Mouse (Mus musculus): ENCODE results near the gene Zfp580.
"Not testable (repeated sequence)": the region's sequence is repeated elsewhere in the genome, so short reads cannot be mapped to it uniquely, and the experiment has no call there.

Zfp580 gene

DNA sequence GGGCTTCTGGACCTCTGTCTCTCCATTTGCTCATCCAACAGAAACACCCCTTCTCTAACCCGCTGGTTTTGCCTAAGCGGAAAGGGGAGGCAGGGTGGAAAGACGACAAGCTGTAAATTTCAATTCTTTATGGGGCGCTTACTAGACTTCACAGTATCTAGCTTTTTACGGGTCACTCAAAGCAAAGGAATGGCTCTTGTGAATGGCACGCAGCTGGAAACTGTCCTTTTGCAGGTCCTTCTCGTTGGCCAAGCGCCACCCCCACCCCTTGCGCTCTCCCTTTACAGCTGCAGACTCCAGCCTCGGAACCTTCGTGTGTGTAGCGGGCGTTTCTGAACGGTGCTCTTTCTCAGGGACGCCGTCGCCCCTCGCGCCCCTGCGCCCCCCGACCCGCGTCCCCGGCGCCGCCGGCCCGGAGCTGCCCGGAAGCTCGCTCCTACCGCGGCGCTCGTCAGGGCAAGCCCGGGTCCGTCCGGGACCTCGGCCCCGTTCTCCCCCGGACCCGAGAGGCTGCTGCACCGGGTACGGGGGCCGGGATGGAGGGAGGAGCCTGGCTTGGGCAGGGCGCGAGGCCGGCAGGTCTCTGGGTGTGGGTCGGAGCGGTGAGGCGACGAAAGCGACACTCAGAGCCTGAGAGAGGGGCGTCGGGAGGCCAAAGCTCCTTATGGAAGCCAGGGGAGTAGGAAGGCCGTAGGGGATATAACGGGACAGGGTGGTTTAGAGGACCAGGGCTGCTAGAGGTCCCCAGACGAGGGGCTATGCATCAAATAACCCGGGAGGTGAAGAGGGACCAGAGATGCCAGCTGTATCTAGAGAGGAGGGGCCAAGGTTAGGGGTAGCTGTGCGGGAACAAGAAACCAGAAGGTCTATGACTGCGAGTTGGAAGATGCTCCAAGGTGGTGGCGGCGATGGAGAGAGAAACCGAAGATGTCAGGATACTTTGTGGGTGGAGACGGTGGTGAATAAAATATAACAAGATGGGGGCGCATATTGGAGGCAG, at the start of gene Zfp580:
Zfp580 (plus strand) TSS at position 346 of the 1,000 bp plus-strand sequence.
- no peak for DNase-seq (ENCODE audit: low spot score)

DNA sequence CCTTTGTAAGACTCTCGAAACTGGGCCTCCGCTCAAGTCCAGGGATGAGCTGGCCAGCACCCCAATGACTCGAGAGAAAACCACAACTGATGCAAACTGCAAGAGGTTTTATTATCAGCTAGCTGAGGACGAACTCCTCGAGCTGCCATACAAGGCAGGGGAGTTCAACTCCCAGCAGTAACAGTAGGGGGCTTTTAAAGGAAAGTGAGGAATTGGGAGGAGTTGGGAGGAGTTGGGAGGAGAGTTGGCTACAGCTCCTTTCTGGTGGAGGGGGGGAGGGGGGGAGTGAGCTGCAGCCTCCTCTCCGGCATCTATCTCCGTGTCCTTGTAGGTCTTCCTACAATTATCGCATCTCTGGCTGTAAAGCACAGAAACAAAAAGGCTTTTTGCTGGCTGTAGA, 48.5 kb upstream of the Zfp580 start:
- not testable (repeated sequence) for DNase-seq (ENCODE audit: low spot score)

DNA sequence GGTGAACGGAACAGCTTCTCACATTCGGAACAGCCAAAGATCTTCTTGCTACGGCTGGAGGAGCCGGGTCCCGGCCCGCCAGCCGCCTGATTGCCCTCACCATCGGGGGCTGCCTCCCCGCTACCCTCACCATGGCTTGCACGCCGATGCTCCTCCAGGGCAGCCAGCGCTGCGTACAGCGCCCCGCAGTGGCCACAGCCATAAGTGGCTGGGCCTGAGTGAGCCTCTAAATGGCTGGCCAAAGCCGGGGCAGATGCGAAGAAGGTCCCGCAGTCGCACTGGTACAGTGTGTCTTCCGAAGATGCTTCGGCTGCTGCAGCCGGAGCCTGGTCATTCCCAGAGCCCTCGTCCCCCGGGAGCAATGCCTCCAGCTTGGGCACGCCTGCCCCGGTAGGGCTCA, 43.1 kb upstream of the Zfp580 start:
- no peak for DNase-seq (ENCODE audit: low spot score)

DNA sequence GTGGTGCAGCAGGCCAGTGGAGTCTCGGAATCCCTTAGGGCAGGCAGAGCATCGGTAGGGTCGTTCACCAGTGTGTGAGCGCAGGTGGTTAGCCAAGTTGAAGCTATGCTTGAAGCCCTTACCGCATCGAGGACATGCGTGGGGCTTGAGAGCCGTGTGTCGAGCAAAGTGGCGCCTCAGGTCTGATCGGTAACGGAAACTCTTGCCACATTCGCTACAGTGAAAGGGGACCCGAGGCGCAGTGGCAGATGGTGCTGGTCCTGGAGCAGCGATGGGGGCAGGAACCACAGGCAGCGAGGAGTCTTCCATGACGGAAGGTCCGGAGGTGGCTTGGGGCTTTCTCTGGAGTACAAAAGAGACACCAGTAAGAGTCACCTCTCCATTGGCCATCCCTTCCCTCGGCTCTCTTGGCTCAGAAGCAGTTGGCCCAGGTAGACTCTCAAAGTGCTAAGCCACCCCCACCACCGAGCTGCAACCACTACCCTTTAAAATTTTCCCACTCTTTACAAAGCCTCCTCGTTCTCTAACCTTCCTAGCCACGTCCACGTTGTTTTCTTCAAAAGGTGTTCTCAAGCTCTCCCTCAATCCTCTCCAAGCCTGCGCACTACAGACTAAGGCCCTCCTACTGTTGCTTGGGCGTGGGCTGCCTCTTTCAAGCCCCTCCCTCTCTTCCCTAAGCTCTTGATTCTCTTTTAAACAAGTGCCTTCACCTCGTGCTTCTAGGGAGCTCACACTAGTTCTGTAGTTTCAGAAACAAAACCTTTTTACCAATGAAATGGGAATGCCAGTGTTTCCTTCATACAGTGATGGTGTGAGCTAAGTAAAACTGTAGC, 38.4 kb upstream of the Zfp580 start:
- DNase-seq (ENCODE audit: low spot score), result no peak

DNA sequence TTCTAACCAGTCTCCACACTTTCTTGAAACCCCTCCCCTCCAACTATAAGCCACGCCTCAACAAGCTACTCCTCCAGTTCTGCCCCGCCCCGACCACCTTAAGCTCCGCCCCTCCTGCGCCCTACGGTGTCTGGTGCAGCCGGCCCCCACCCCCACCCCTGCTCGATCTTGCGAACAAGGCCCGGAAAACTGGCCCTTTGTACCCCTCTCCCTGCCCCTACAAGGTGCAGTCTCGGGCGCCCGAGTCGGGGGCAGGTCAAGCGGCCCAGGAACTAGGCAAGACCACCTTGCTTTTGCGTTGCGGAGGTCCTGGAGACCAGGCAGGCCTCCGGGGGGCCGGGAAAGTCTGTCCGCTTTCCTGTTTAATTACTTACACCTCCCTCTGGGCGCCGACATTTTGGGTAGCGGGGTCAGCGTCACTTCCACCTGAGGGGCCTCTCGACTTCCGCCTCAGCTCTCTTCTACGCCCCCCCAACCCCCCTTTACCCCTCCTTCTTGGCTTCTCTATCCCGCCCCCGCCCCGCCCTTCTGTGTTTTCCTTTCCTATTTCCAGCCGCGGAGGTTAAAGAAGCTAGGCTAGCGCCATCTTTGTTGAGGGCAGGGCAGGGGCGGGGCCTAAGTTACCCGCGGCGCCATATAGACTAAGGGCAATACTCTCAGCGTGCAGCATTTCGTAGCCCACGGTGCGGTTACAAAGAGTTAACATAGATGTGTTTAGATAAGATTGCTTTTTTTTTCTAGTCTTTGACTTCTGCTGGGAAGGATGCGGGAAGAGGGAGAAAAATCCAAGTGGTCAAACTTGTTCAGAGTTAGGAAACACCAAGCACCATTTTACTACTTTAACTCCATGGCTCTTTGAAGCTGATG, 36.9 kb upstream of the Zfp580 start, which contains the start of the genes Zfp524 and Fiz1:
Zfp524 (plus strand) TSS at position 165 of the 867 bp plus-strand sequence.
Fiz1 (minus strand) TSS at position 447 of the 867 bp plus-strand sequence.
- DNase-seq (ENCODE audit: low spot score), result peak; percentile 88

DNA sequence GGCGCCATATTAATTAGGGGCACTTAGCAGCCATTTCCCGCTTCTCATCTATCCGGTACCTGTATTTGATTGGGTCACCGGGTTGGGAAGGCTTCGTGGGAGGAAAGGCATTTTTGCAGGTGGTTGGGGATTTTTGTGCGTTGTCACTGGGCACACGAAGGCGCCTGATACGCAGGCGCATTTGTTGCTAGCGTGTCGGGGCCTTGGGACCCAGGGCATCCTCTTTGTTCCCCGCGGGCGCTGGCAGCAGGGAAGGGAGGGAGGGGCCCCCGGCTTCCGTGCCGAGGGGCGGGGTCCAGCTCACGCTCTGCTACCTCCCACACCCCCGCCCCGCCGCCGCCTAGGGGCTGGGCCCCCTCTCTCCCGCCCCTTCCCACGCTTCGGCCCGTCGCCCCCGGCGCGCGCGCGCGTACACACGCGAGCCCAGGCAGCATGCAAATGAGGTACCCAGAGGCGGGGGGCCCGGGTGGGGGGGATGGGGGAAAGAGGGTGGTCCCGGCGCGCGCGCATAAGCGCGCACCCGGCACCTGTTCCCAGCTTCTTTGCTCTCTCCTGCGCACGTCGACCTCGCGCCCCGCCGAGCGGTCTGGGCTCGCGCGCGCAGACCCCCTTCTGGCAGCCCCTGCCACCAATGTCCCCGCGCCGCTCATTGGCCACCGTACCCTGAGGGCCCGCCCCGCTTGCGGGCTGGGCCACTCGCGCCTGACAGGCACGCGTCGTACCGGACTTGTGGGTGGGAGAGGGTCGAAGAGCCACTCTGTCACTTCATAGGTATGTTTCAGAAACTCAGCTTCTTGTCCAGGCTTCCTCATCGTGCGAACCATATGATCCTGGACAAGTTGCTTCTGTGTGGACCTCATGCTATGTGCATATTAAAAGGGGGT, 36.0 kb upstream of the Zfp580 start, which contains the start of gene Gm44973:
Gm44973 (plus strand) TSS at position 379 of the 884 bp plus-strand sequence.
- peak; percentile 84 for DNase-seq (ENCODE audit: low spot score)

DNA sequence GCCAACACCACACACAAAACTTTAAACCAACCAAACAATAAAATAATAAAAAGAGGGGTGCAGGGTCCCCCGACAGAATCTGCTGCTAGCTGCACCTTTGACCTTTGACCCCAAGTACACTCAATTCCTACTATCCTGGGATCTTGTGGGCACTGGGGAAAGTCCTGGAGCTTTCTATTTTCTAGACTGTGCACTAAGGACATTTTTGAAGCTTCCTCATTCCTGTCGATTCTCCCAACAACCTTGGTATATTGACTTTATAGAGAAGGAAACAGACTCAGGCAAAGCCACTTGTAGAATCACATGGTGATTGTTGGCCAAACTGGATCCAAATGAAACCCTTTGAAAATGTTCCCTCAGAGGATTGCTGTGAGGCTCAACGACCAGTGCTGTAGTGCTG, 35.3 kb upstream of the Zfp580 start:
- no peak for DNase-seq (ENCODE audit: low spot score)

DNA sequence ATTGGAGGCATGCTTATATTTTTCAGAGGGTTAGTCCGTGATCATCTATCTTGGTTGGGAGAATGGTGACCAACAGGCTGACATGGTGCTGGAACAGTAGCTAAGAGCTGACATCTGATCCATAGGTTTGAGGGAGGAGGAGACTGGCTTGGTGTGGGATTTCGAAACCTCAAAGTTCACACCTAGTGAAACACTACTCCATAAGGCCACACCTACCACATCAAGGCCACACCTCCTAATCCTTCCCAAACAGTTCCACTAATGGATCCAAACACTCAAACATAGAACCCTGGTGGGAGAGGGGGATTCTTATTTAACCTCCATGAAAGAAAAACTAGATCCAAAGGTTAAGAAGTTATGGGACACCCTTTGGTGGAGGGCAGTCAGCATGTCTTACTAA, 34.4 kb upstream of the Zfp580 start:
- DNase-seq (ENCODE audit: low spot score), result no peak

DNA sequence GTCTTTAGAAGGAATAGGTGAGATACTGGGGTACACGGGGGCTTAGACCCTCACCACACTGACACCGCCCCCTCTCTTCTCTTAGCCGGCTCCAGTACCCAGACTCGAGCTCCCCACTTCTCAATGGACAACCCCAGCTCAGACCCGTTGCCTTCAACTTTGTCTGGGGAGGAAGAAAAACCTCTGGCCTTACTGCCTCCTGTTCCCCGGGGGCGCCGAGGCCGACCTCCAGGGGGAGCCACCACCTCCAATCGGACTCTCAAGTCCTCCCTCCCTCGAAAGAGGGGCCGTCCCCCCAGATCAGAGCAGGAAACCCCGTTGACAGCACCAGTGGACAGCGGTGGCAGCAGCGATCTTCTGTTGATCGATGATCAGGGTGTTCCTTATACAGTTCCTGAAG, 34.0 kb upstream of the Zfp580 start:
- no peak for DNase-seq (ENCODE audit: low spot score)

DNA sequence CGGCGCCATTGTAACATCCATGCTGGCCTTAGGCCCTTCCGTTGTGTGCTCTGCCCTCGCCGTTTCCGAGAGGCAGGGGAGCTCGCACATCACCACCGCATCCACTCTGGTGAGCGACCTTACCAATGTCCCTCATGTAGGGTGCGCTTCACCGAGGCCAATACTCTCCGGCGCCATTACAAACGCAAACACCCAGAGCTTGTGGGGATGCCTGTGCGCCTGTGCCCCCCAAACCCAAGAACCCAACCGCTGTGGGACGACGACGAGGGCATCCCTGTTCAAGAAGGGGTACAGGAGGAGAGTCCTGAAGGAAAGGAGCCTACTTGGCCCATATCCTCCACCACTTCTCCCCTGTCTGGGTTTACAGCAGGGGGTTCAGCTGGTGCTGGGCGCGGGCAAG, 33.4 kb upstream of the Zfp580 start:
- no peak for DNase-seq (ENCODE audit: low spot score)

DNA sequence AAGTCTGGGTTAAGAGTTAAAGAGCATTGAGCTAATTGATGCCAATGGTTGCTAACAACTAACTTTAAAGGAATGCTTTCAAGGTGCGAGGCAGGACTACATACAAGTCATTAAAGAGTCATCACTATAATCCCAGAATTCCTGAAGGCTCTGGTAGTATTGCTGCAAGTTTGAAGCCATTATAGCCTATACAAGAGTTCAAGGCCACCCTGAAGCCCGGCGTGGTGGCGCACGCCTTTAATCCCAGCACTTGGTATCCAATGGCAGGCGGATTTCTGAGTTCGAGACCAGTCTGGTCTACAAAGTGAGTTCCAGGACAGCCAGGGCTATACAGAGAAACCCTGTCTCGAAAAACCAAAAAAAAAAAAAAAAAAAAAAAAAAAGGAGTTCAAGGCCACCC, 31.8 kb upstream of the Zfp580 start:
- not testable (repeated sequence) for DNase-seq (ENCODE audit: low spot score)

DNA sequence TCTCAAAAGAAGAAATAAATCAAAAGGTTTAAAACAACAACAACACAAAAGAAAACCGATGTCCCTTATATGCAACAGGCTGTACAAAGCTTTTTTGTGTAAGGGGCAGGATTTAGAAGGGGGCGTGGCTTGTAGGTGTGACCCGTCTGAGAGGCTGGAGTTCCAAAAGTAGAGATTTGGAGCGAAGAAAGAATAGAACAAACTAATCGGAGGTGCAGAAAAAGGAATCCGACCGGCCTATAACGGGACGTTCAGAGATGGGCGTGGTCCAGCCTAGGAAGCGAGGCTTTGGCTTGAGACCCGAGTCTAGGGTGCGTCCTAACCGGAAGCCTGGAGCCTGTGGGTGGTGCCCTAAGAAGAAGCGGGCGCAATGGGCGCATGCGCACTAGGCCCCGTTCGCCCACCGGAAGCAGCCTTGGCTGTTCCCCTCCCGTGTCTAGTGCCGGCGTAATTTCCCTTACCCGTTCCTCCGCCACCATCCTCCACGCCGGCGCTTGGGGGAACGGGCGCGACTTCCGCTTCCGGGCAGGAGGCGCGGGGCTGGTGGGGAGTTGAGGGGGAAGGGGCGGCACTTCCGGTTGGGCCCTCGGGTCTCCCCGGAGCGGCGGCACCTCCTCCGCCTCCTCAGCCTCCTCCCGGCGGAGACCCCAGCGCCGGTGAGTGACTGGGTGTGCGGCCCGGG, 31.2 kb upstream of the Zfp580 start, which contains the start of the genes Zfp865 and Ccdc106:
Zfp865 (plus strand) TSS at position 377 of the 682 bp plus-strand sequence.
Ccdc106 (plus strand) TSS at position 554 of the 682 bp plus-strand sequence.
- DNase-seq (ENCODE audit: low spot score), result peak; percentile 93

DNA sequence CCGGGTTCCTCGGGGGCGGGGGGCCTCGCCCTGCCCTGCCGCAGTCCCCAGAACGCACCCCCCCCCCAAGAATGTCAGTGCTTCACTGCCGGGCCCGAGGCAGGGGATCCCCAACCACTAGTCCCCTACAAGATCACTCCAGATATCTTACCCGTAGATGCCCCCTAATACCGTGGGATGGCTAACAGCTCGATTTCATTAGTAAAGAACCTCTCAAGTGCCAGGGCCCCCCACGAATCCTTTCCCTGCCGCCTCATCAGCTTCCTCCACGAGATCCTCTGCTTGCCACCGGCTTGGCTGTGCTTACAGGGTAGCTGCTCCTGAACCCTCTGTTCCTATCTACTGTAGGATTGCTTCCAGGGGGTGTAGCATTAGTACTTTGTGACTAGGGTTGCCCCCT, 30.7 kb upstream of the Zfp580 start:
- no peak for DNase-seq (ENCODE audit: low spot score)

DNA sequence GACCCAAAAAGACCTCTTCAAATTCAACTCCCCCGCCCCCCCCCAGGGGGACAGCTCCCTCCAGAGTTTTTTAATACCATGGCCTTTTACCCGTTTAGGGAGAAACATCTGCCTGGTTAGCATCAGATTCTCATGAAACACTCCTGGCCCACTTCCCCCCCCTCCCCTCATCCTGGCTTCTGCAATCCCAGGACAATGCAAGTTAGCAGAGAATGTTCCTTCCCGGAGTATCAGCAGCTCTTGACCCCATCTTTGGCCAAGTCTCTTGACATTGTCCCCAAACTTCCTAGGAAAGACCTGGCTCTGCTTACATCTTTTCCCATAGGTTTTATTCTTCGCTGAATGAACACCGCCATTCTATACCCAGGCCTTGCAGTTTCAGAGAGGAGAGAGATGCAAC, 30.1 kb upstream of the Zfp580 start:
- no peak for DNase-seq (ENCODE audit: low spot score)

DNA sequence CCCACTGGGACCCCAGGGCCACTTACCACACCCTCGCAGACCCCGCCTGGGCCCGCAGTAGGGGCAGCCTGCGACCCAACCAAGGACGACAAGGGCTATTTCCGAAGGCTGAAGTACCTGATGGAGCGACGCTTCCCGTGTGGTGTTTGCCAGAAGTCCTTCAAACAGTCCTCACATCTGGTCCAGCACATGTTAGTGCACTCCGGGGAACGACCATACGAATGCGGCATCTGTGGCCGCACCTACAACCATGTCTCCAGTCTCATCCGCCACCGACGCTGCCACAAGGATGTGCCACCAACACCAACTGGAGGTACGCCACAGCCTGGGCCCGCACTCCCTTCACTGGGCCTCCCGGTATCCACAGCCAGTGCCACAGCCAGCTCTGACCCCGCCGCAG, 21.8 kb upstream of the Zfp580 start:
- DNase-seq (ENCODE audit: low spot score), result no peak

DNA sequence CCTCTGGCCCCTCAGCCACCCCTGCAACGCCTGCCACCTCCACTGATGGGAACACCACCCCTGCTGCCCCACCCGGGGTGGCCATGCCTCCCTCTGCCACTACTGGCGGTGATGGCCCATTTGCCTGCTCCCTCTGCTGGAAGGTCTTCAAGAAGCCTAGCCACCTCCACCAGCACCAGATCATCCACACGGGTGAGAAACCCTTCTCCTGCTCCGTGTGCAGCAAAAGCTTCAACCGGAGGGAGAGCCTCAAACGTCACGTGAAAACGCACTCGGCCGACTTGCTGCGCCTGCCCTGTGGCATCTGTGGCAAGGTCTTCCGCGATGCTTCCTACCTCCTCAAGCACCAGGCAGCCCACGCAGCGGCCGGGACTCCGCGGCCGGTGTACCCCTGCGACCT, 21.4 kb upstream of the Zfp580 start:
- DNase-seq (ENCODE audit: low spot score), result no peak

DNA sequence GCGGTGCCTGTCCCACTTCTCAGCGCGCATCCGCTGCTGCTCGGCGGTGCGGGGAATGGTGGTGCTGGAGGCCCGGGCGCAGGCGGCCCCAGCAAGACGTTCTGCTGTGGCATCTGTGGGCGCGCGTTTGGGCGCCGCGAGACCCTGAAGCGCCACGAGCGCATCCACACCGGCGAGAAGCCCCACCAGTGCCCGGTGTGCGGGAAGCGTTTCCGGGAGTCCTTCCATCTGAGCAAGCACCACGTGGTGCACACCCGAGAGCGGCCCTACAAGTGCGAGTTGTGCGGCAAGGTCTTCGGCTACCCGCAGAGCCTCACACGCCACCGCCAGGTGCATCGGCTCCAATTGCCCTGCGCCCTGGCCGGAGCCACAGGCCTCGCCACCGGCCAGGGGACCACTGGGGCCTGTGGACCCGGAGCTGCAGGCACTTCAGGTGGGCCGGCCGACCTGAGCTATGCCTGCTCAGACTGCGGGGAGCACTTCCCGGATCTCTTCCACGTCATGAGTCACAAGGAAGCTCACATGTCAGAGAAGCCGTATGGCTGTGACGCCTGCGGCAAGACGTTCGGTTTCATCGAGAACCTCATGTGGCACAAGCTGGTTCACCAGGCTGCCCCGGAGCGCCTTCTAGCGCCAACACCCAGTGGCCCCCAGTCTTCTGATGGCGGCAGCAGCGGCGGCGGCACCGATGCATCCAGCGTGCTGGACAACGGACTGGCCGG, 20.6 kb upstream of the Zfp580 start:
- no peak for DNase-seq (ENCODE audit: low spot score)

DNA sequence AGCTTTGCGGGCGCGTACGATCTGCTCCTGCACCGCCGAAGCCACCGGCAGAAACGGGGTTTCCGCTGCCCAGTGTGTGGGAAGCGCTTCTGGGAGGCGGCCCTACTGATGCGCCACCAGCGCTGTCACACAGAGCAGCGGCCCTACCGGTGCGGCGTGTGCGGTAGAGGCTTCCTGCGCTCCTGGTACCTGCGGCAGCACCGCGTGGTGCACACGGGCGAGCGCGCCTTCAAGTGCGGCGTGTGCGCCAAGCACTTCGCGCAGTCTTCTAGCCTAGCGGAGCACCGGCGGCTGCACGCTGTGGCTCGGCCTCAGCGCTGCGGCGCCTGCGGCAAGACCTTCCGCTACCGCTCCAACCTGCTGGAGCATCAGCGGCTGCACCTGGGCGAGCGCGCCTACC, 19.8 kb upstream of the Zfp580 start:
- DNase-seq (ENCODE audit: low spot score), result no peak

DNA sequence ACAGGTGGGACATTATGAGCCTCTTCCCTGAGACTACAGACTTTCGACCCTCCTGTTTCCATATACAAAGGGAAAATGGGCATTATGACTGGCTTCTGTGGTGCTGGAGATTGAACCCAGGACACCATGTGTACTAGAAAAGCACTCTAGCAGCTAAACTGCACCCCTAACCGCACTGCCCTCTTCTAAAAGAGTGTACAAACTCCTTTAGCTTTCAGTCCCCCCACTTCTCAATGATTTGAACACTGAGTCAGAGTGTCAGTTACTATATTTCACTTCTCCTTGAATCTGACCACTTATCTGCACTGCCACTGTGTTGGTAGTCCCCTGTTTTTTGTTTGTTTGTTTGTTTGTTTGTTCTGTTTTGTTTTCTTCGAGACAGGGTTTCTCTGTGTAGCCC, 17.5 kb upstream of the Zfp580 start, which contains the start of gene 4632433K11Rik:
4632433K11Rik (plus strand) TSS at position 301 of the 400 bp plus-strand sequence.
- no peak for DNase-seq (ENCODE audit: low spot score)
